13 mouse cellular contexts compared by ENCODE assay signal in the genomic region with DNA sequence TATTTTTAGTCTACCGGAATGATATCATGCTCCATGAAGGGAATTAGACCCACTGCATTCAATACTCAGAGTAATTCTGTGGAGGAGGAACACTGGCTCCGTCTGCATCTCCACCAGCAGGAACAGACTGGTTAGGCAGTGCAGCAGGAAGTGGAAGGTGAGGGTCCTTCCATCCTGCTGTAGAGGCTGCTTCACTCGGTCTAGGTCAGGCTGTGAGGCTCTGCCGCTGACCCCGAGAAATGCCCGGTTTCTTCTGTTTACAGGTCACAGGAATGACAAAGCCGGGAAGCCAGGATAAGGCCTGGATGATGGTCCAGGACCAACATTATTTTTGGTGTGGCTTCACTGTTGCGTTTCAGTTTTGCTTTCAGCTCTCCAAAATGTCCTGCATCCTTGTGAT.
"Had no signal": no experiment of that assay in that cellular context is flagged by ENCODE, and none has a peak within 500 bp of the region (broad histone marks: within the 10 kb centered on the region; RNA-seq: fewer than 3 reads in every experiment).

No protein-coding gene starts in this region.

- H3K4me3 ChIP-seq: layer of hippocampus, adult 2 months; limb, embryonic 12.5 days; liver, embryonic 13.5 days; lung, embryonic 15.5 days had no signal

- H3K9ac ChIP-seq: limb, embryonic 12.5 days; liver, embryonic 13.5 days; liver, postnatal 0 days; lung, embryonic 15.5 days had no signal

- ATAC-seq: intestine, postnatal 0 days; liver, postnatal 0 days had no signal

- H3K27me3 ChIP-seq: limb, embryonic 12.5 days; liver, embryonic 13.5 days; lung, embryonic 15.5 days had no signal

- H3K4me2 ChIP-seq: limb, embryonic 12.5 days; liver, embryonic 13.5 days; lung, embryonic 15.5 days had no signal

- DNase-seq: kidney, adult 9 months; kidney, postnatal 4 days; liver; liver, embryonic 13.5 days; liver, postnatal 0 days; lung, postnatal 14 days; right cerebral cortex, adult 18-20 months; right cerebral cortex, postnatal 25 days; thymus, postnatal 36 days had no signal

- H3K4me1 ChIP-seq: liver, embryonic 13.5 days had no signal

- H3K36me3 ChIP-seq: limb, embryonic 12.5 days; liver, embryonic 13.5 days; lung, embryonic 15.5 days had no signal

- H3K27ac ChIP-seq: liver, embryonic 13.5 days; lung, embryonic 15.5 days had no signal

- H3K9me3 ChIP-seq: limb, embryonic 12.5 days; liver, embryonic 13.5 days; lung, embryonic 15.5 days had no signal
